Mouse (Mus musculus) liver, postnatal 0 days (tissue): Measurements from ENCODE around the gene Pde8a.

ENCODE experiments used
- CTCF ChIP-seq: sonication (generic); IDR thresholded peaks from 2 replicates; pipeline ENCODE4 v1.5.1; 2016; ENCODE audit warnings: antibody characterized with exemption, low read depth
- EP300 ChIP-seq: IDR thresholded peaks from 2 replicates; pipeline ENCODE4 v1.6.1; 2016; ENCODE audit warnings: antibody characterized with exemption, low read depth, mild to moderate bottlenecking

DNA sequence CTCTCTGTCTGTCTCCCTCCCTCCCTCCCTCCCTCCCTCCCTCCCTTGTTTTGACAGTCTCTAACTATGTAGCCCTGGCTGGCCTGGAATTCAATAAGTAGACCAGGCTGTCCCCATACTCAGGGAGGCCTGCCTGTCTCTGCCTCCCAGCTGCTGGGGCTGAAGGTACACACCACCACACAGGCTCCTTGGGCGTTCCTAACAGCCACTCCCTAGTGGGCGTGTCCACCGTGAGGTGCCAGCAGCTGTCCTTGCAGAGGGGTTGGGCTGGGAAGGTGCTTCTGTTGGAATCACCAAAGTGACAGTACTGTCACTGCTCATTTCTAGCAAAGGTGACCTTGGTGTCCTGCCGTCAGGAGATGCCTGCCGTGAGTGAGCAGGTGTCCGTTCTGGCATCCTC, 113.5 kb downstream of the Pde8a start:
- TF ChIP-seq EP300 (no peak), CTCF (no peak)
